Mouse (Mus musculus) ovary, adult 18-20 months (tissue): ENCODE measurements around the gene Syngr2.
"Not testable (repeated sequence)": the region's sequence is repeated elsewhere in the genome, so short reads cannot be mapped to it uniquely, and the experiment has no call there.

Source experiments
- DNase-seq: peaks from one replicate; pipeline ENCODE4 v3.0.0; 2022; ENCODE audit warnings: low spot score, mixed read lengths

Syngr2 gene

GRCm38 (mm10) chr11:117833509-117833908 is 24.0 kb downstream of the Syngr2 start:
- DNase-seq = not testable (repeated sequence)

DNA sequence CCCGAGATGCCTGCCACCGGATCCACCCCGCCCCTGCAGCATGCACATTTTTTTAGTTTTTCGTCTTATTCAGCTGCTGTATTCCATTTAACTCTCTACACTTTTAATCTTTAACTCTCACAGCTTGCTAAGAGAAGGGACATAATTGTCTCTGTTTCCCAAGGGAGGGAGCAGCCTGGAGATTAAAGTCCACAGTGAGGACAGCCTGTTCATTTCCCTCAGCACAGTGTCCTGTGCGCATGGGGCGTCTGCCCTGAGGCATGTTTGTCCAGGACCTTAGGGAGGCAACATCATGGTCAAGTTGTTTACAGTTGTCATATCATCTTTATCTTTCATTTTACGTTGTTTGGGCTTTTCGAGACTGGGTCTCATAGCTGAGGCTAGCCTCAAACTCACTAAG is 24.6 kb downstream of the Syngr2 start:
- no peak for DNase-seq

DNA sequence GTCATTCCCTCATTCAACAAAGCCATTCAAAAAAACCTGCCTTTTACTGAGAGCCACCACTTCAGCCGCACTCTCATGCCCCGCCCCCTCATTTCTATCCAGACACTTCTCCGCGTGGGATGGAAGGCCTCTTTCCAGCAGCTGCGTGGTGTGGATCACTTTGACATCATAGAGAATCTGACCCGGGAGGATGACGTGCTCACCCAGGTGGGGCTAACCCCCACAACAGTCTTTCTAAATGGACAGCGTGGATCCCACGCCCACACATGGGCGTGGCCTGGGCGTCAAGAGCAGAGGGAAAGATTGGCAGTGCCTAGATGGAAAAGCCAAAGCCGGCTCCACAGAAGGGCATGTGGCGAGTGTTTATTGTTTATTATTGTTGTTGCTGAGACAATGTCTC is 26.8 kb downstream of the Syngr2 start:
- no peak for DNase-seq

DNA sequence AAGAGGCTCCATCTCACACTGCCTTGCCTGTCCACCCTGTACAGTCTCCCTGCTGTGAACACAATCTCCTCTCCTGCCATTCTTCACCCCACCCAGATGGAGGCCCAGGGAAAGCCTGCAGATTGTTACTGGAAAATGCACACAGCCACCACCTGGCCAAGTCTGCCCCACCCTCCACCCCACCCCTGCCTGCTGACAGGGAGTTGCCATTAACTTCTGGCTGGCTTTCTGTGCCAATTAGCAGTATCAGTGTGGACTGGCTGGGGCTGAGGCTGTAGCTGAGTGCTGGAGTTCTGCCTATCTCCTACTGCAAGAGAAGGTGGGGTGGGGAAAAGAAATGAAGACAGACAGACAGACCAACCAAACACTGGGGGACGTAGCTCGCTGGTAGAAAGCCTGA is 29.1 kb downstream of the Syngr2 start:
- DNase-seq = no peak

GRCm38 (mm10) chr11:117839021-117839420 is 29.6 kb downstream of the Syngr2 start:
- DNase-seq = no peak

- no peak for DNase-seq
Observed at GRCm38 (mm10) chr11:117840910-117841309, 31.4 kb downstream of the Syngr2 start.

DNA sequence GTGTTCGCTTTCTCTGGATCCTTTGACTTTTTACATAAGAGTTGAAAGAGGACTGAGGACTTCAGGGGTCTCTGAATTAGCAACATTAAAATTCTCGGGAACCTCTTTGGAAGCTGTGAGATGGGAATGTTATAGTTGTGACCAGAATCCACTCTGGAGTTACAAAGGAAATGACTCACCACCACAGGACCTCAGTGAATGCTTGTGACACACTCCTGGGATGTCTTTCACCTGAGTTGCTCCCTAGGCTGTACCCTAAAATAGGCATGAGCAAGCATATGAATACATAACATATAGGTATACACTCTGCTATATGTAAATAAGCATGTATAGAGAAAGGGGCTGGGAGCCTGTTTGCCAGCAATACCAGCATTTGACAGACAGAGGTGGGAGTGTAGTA is 34.0 kb downstream of the Syngr2 start:
- no peak for DNase-seq

- DNase-seq = no peak
Observed at GRCm38 (mm10) chr11:117844997-117845396, 35.5 kb downstream of the Syngr2 start.

DNA sequence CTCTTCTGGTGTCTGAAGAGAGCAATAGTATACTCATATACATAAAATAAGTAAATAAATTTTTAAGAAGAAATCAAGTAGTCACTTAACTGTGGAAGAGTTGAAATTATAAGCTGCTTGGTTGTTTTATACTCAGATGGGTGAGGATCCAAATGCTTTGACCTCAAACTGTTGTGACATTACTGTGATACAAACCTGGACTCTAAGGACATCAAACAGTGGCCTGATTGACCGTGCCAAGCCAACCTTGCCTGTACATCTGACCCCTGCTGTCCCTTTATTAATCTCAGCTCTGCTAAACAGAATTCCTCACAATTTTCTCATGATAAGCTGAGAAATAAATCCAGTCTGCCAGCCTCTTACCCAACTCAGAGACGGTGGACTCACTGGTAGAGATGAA is 36.2 kb downstream of the Syngr2 start:
- DNase-seq = no peak

DNA sequence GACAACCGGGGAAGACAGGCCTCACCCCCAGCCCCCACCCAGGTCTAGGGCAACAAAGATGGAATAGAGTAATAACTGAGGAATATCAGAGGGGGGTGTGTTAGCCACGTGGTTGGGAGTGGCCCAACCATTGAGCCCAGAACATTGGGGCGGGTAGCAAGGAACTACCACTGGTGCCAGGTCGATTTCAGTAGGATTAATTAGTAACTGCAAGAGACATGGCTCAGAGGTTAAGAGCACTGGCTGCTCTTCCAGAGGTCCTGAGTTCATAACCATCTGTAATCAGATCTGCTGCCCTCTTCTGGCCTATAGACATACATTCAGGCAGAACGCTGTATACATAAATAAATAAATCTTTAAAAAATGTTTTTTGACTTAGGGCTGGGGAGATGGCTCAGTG is 37.2 kb downstream of the Syngr2 start:
- no peak for DNase-seq

GRCm38 (mm10) chr11:117847593-117848215 is 38.2 kb downstream of the Syngr2 start:
- DNase-seq = no peak

DNA sequence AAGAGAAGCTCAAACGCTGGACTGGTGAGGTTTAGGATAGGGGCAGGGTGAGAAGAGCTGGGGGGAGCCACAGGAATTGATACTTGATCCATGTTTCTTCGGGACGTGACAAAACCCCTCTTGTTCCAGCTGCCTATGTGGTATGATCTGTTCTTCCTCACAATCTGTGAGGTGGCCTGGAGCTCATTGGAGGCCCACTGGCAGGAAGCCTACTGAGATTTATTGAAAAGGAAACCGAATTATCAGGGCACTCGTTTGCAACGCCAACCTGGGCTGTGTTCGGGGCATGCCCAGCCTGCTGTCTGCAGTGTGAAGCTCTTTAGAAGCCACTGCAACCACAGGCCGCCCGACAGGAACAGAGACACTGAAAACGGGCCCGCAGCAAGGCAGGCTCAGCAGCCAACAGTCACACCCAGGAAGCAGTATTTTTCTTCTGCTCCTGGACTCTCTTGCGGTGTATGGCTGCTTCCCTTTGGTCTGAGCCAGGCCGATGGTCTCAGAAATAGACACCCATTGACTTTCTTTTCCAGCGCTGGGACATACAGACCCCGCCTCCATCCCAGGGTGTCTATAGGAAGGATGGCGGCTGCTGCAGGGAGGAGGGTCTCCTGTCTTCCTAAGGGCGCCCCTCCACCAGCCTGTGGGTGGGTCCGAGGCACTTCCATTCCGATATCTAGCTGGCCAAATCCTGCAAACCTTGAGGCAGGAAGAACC is 39.0 kb downstream of the Syngr2 start:
- DNase-seq = no peak

DNA sequence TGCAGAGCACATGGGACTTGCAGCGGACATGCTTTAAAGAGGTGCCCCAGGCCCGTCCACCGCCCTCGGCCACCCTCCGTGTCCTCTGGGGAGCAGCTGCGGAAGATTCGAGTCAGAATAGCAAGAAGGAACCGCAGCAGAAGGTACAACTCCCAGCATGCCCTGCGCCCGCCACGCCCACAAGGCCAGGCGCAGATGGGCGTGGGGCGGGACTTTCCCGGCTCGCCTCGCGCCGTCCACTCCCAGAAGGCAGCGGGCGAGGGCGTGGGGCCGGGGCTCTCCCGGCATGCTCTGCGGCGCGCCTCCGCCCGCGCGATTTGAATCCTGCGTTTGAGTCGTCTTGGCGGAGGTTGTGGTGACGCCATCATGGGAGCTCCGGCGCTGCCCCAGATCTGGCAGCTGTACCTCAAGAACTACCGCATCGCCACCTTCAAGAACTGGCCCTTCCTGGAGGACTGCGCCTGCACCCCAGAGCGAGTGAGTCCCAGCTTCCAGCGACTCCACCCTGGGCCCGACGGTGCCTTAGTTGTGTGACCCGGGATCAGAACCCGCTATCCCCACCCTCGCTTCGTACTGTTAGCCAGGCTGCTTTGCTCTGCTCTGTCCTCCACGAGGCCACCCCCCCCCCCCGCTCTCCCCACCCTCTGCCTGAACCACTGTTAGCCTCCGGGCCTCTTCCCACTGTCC is 39.7 kb downstream of the Syngr2 start, which contains the start of gene Birc5:
Gene Birc5 (plus strand): TSS at position 267 of the 687 bp plus-strand sequence.
- peak; percentile 92 for DNase-seq

GRCm38 (mm10) chr11:117852875-117853274 is 43.4 kb downstream of the Syngr2 start:
- DNase-seq = no peak

- no peak for DNase-seq
Observed at GRCm38 (mm10) chr11:117854241-117854640, 44.8 kb downstream of the Syngr2 start.

GRCm38 (mm10) chr11:117855360-117855759 is 45.9 kb downstream of the Syngr2 start:
- no peak for DNase-seq

GRCm38 (mm10) chr11:117855975-117856374 is 46.5 kb downstream of the Syngr2 start:
- no peak for DNase-seq

GRCm38 (mm10) chr11:117857462-117857861 is 48.0 kb downstream of the Syngr2 start:
- no peak for DNase-seq

DNA sequence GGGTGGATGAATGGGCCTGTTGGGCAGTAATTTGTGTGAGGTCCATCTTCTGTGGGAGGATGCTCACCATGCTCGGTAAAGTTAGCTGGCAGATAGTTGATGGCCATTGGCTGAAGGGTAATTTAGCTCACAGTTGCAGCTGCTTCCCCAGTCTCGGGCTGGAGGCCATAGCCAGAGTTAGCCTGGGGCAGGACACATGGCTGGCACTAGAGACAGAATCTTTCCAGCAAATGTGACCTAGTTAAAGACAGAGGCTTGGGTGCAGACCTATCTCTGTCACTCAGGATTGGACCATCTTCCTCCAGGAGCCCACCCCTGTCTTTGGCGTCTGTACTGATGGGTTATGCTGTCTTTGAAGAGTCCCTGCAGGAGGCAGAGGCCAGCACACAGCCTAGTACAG is 48.9 kb downstream of the Syngr2 start:
- no peak for DNase-seq

- no peak for DNase-seq
Observed at GRCm38 (mm10) chr11:117860601-117861000, 51.1 kb downstream of the Syngr2 start, which contains the start of gene Tmem235. Gene Tmem235, plus strand, starts transcription at chr11:117860752.

DNA sequence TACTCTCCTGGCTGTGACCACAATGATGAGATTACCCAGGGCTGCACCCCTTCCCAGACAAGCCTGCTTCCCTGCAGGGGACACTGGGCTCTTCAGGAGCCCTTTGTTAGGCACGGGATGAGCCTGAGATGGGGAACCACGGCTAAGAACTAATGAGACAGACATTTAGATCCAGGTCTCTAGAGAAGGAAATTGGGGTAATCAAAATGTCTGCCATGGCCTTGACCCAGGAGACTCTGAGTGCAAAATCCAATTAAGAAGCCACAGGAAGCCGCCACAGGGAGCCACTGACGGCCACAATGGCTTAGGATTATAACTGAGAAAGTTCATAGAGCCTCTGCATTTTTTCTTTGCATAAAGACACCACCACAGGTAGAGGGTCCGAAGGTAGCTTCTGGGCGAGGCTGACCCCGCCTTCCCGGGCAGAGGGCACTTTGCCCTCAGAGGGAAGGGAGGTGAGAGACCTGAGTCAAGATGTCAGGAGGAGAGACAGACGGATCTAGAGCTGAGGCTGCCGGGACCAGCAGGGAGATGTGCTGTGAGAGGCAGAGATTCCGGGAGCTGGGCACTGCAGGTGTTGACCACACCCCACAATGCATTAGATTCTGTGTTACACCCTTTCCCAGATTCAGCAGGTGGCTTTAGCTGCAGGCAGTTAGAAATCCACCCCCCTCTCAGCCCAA is 53.8 kb downstream of the Syngr2 start:
- no peak for DNase-seq
